Mouse (Mus musculus) CH12.LX (cell line): ENCODE results near the gene Gm14692. TPM values are rescaled to one million over a fixed set of nuclear protein-coding genes. Genes with fewer than 3 reads are reported as not detected.
"Not testable (repeated sequence)": the region's sequence is repeated elsewhere in the genome, so short reads cannot be mapped to it uniquely, and the experiment has no call there.

Experiments used
- DNase-seq: peaks from one replicate; pipeline ENCODE4 v3.0.0-alpha.2; 2013; ENCODE audit errors: extremely low read depth
- H3K27ac ChIP-seq: 2 replicates; pipeline ENCODE4 v1.5.1; 2012; ENCODE audit warnings: low read depth, mild to moderate bottlenecking, control low read depth, moderate library complexity; ENCODE audit not compliant: insufficient read depth
- H3K27me3 ChIP-seq: replicated peaks from 2 replicates; pipeline ENCODE3; 2012; ENCODE audit warnings: inconsistent platforms
- H3K36me3 ChIP-seq, 2 experiments: replicated peaks in 1 of 2; 2 replicates each; pipeline versions ENCODE3 to v1.6.1; 2012; ENCODE audit warnings: inconsistent platforms in 1 of 2, low read length in 1 of 2, mild to moderate bottlenecking in 1 of 2, mixed read lengths in 1 of 2, moderate library complexity in 1 of 2; ENCODE audit not compliant: control insufficient read depth in 1 of 2, insufficient read depth in 1 of 2
- H3K4me1 ChIP-seq, 2 experiments: 2 replicates each; pipeline ENCODE4 v1.6.1; 2012; ENCODE audit warnings: inconsistent platforms in 1 of 2, moderate library complexity in 1 of 2; ENCODE audit not compliant: insufficient read depth in 2 of 2, control insufficient read depth in 1 of 2
- H3K4me2 ChIP-seq: 2 replicates; pipeline ENCODE4 v1.6.1; 2012; ENCODE audit warnings: low read depth, mild to moderate bottlenecking, control low read depth; ENCODE audit not compliant: poor library complexity, insufficient read depth, severe bottlenecking
- H3K4me3 ChIP-seq, 3 experiments: fragments of 150-350 bp in 1 of 3; sonication (generic) in 1 of 3; replicated peaks in 1 of 3; 2 replicates each; pipeline versions ENCODE3 to v1.5.1; 2011 to 2012; ENCODE audit warnings: low read depth in 2 of 3, low read length in 2 of 3, mild to moderate bottlenecking in 2 of 3, moderate library complexity in 2 of 3, control low read depth in 1 of 3, improper control_type of control experiment in 1 of 3, inconsistent platforms in 1 of 3, mixed read lengths in 1 of 3; ENCODE audit not compliant: poor library complexity in 1 of 3
- H3K79me2 ChIP-seq: replicated peaks from 2 replicates; pipeline ENCODE4 v1.6.1; 2012; ENCODE audit warnings: mild to moderate bottlenecking, moderate library complexity; ENCODE audit not compliant: control insufficient read depth, poor library complexity, insufficient read depth, severe bottlenecking; ENCODE audit errors: extremely low read depth
- H3K9ac ChIP-seq: 2 replicates; pipeline ENCODE4 v1.6.1; 2012; ENCODE audit warnings: low read depth, mild to moderate bottlenecking, control low read depth, moderate library complexity; ENCODE audit not compliant: insufficient read depth
- H3K9me3 ChIP-seq: replicated peaks from 2 replicates; pipeline ENCODE3; 2012; ENCODE audit warnings: low read length, inconsistent platforms, mixed read lengths
- dilution Hi-C: fragments of 300-500 bp; cut with MboI; formaldehyde crosslinking; loops from 2 replicates; pipeline ENCODE4 v1.14.3; 2020; ENCODE audit warnings: low sequenced_read_pairs; ENCODE audit not compliant: extremely low pct_unique_long_range_greater_than_20kb, extremely low pct_ligation_motif_present
- in situ Hi-C: fragments of 300-500 bp; cut with MboI; formaldehyde crosslinking; loops from 3 replicates; pipeline ENCODE4 v1.14.3; 2019; ENCODE audit warnings: low sequenced_read_pairs, low pct_ligation_motif_present, low pct_unique_long_range_greater_than_20kb, mixed read lengths
- polyA plus RNA-seq: library from polyadenylated mRNA; unstranded; fragments of >175 nt; gene quantifications from 2 replicates; pipeline ENCODE4 v1.2.1, GENCODE M21; 2012; ENCODE audit warnings: low read depth; ENCODE audit not compliant: insufficient read length
- total RNA-seq, 2 experiments: library from RNA; depleted of rRNA; stranded (reverse); fragments of 300-350 nt in 1 of 2; fragments of >200 nt in 1 of 2; gene quantifications; 2 replicates each; pipeline ENCODE4 v1.2.3; 2012 to 2014

Gm14692 gene
- total RNA-seq (2012; rRNA removed) (not detected in 2 replicates), total RNA-seq (2014; rRNA removed) (not detected in 2 replicates), polyA plus RNA-seq (not detected in 2 replicates)

DNA sequence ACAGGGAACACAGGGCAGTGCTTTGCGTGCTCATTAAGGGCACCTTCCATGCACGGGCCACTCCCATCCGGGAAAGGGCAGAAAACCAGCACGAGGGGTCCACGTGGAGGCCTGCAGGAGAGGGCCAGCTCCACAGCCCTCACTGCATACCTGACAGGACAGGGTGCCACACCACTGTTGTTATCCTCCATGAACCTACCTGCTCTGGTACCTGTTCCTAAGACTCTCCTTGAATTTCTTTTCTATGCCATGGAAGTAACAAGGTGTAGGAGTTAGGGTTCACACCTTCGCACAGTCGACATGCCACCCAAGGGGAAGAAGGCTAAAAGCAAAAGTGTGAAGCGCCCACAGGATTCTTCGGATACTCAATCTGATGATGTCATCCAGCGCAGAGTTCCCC lies at the start of gene Gm14692:
Gm14692 (plus strand) TSS at position 301 of the 400 bp plus-strand sequence.
- H3K36me3 ChIP-seq, DNase-seq, H3K27me3 ChIP-seq, in situ Hi-C loops, H3K4me1 ChIP-seq, H3K27ac ChIP-seq, H3K4me2 ChIP-seq, dilution Hi-C loops, H3K9me3 ChIP-seq, H3K4me3 ChIP-seq, H3K9ac ChIP-seq, H3K79me2 ChIP-seq: not testable (repeated sequence)

DNA sequence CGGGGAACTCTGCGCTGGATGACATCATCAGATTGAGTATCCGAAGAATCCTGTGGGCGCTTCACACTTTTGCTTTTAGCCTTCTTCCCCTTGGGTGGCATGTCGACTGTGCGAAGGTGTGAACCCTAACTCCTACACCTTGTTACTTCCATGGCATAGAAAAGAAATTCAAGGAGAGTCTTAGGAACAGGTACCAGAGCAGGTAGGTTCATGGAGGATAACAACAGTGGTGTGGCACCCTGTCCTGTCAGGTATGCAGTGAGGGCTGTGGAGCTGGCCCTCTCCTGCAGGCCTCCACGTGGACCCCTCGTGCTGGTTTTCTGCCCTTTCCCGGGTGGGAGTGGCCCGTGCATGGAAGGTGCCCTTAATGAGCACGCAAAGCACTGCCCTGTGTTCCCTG lies 2.0 kb upstream of the Gm14692 start, which contains the start of gene Gm1140:
Gm1140 (minus strand) TSS at position 101 of the 400 bp plus-strand sequence.
- DNase-seq, H3K4me2 ChIP-seq, H3K9me3 ChIP-seq, dilution Hi-C loops, H3K36me3 ChIP-seq, H3K4me3 ChIP-seq, H3K27me3 ChIP-seq, H3K27ac ChIP-seq, H3K9ac ChIP-seq, in situ Hi-C loops, H3K79me2 ChIP-seq, H3K4me1 ChIP-seq: not testable (repeated sequence)

Other genes starting within 250 kb of the Gm14692 start
- gene Gm1140, start 2.1 kb upstream of the Gm14692 start, total RNA-seq (2012; rRNA removed), result not detected in 2 replicates
- gene Gm1140, start 2.1 kb upstream of the Gm14692 start, total RNA-seq (2014; rRNA removed), result not detected in 2 replicates
- gene Gm1140, start 2.1 kb upstream of the Gm14692 start, polyA plus RNA-seq, result not detected in 2 replicates
- not detected in 2 replicates for gene 4933436I01Rik, start 225.8 kb downstream of the Gm14692 start, total RNA-seq (2012; rRNA removed)
- not detected in 2 replicates for gene 4933436I01Rik, start 225.8 kb downstream of the Gm14692 start, total RNA-seq (2014; rRNA removed)
- gene 4933436I01Rik, start 225.8 kb downstream of the Gm14692 start, polyA plus RNA-seq, result not detected in 2 replicates